Mouse (Mus musculus) intestine, embryonic 14.5 days (tissue): ENCODE results near the gene Gm27021. TPM values are rescaled to one million over a fixed set of nuclear protein-coding genes. Genes with fewer than 3 reads are reported as not detected.
A peak's percentile ranks its signal among the peaks of the same experiment; 100 is the strongest.

Experiments used
- ATAC-seq: fragments of 200-750 bp; cut with Nextera tagmentation; replicated peaks from 2 replicates; pipeline ENCODE4 v1.8.0; 2017; ENCODE audit warnings: low read depth, moderate number of reproducible peaks, moderate TSS enrichment, moderate library complexity; ENCODE audit not compliant: low FRiP score, low TSS enrichment
- DNase-seq: peaks from one replicate; pipeline ENCODE4 v3.0.0-alpha.2; 2018; ENCODE audit warnings: low spot score
- H3K27ac ChIP-seq: fragments of 300-500 bp; sonication (generic); 2 replicates; pipeline ENCODE4 v1.5.1; 2014; ENCODE audit warnings: low read depth, mild to moderate bottlenecking, control low read depth
- H3K27me3 ChIP-seq: fragments of 300-500 bp; sonication (generic); replicated peaks from 2 replicates; pipeline ENCODE4 v1.6.1; 2014; ENCODE audit warnings: low read length, control low read depth; ENCODE audit not compliant: control insufficient read depth, insufficient read depth
- H3K36me3 ChIP-seq: fragments of 300-500 bp; sonication (generic); 2 replicates; pipeline ENCODE4 v1.6.1; 2014; ENCODE audit warnings: low read length, control low read depth; ENCODE audit not compliant: control insufficient read depth, insufficient read depth
- H3K4me1 ChIP-seq: fragments of 300-500 bp; sonication (generic); replicated peaks from 2 replicates; pipeline ENCODE4 v1.6.1; 2014; ENCODE audit warnings: low read length, control low read depth, mixed read lengths; ENCODE audit not compliant: control insufficient read depth, insufficient read depth
- H3K4me2 ChIP-seq: fragments of 300-500 bp; sonication (generic); 2 replicates; pipeline ENCODE4 v1.6.1; 2014; ENCODE audit warnings: low read length
- H3K4me3 ChIP-seq: fragments of 300-500 bp; sonication (generic); 2 replicates; pipeline ENCODE4 v1.5.1; 2014; ENCODE audit warnings: low read depth, low read length, control low read depth, mixed read lengths
- H3K9ac ChIP-seq: fragments of 300-500 bp; sonication (generic); 2 replicates; pipeline ENCODE4 v1.6.1; 2014; ENCODE audit warnings: mild to moderate bottlenecking, low read length
- H3K9me3 ChIP-seq: fragments of 300-500 bp; sonication (generic); 2 replicates; pipeline ENCODE4 v1.6.1; 2016; ENCODE audit warnings: low read length, control low read depth; ENCODE audit not compliant: control insufficient read depth
- WGBS: fragments of 180-500 bp; shearing (Covaris S2); extraction: QIAGEN DNeasy Blood & Tissue Kit; methylation state at CpG from one replicate; pipeline ENCODE4 v1.1.7; 2014; 5-methylcytosine and 5-hydroxymethylcytosine counted together
- polyA plus RNA-seq: library from polyadenylated mRNA; unstranded; fragments of >200 nt; fragmentation: Nextera tagmentation; extraction: Ambion mirVana; gene quantifications from 2 replicates; pipeline ENCODE4 v1.2.1, GENCODE M21; 2014

Gene Gm27021
- polyA plus RNA-seq, 1 experiment from 2014 or later = 1.7 TPM

DNA sequence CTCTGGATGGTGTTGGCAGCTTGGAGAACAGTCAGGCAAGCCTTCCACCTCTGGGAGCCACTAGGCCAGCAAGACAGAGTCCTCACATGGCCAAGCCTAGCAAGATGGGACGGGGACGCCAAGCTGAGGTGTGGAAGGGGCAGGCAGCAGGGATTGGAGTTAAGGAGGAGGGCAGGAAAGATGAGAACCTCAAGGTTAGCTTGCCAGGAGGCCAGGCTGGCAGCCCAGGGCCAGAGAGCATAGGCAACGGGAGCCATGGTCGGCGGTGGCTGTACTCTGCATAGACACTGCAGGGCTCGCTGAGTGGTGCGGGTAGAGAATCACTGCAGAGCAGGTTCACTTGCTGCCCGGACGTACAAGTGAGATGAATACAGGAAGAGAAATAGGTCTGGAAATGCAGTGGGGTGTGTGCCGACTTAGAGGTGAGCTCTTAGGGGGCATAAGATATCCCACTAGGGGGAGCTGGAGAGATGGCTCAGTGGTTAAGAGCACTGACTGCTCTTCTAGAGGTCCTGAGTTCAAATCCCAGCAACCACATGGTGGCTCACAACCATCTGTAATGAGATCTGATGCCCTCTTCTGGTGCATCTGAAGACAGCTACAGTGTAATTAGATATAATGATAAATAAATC is 25.7 kb downstream of the Gm27021 start:
- no peaks in the 10 kb centered on the region for H3K36me3 ChIP-seq
- no peaks in the 10 kb centered on the region for H3K27me3 ChIP-seq
- H3K4me3 ChIP-seq = no peak overlapping the region
- ATAC-seq (no peak), DNase-seq (no peak)
- no peaks in the 10 kb centered on the region for H3K9me3 ChIP-seq
- H3K4me1 ChIP-seq = no peaks in the 10 kb centered on the region
- H3K27ac ChIP-seq = no peak overlapping the region
- H3K4me2 ChIP-seq = no peak overlapping the region
- no peak overlapping the region for H3K9ac ChIP-seq
- WGBS = 72% methylated on average over 10 of the region's 10 CpGs

DNA sequence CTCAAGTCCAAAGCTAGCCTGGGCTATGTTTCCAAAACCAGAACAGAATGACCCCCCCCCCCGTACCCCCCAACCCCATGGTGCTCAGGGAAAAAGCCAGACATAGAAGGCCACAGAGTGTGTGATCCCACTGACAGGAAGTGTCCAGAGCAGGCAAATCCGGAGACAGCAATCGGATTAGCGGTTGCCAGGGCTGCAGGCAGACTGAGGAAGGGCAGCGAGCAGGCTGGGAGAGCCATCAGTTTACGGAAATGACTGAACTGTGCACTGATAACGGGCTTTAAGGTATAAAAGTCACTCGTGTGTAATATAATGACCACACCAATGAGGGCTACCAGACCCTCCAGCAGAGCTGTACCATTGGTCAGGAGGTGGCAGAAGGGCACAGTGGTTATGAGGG is 26.6 kb downstream of the Gm27021 start:
- DNase-seq = no peak

DNA sequence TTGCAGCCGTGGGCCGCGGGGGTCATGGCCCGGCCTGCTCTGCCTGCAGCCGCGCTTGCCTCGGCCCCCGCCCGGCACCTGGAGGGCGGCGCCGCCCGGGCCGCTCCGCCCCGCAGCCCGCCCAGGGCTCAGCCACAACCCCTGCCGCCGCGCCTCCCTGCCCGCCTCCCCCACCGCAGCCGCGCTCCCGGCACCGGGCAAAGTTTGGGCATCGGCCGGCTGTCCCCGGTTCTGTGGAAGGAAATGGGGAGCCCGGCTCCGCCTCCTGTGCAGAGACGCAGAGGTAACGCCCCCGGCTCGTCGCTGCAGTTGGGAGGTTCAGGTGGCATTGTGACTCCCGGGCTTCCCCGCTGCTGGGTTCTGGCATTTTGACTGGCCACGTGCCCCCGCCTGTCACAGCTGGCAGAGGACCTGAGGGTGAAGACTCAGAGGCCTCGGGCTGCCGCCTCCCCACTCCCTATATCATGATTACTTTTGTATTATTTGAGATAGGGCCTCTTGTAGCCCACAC is 33.5 kb downstream of the Gm27021 start:
- peak overlapping the region; percentile 53 for H3K9ac ChIP-seq
- peak overlapping the region; percentile 53 for H3K4me3 ChIP-seq
- no peaks in the 10 kb centered on the region for H3K36me3 ChIP-seq
- ATAC-seq (peak; percentile 48), DNase-seq (peak; percentile 67)
- H3K27ac ChIP-seq = no peak overlapping the region
- H3K9me3 ChIP-seq = no peaks in the 10 kb centered on the region
- peaks cover 10% of the 10 kb centered on the region for H3K27me3 ChIP-seq
- under 1% methylated on average over 39 of the region's 42 CpGs for WGBS
- peak overlapping the region; percentile 100 for H3K4me2 ChIP-seq
- peaks cover 6% of the 10 kb centered on the region; the same call in 1 of the 2 replicates for H3K4me1 ChIP-seq

More for the DNA sequence above, 26.6 kb downstream of the Gm27021 start:
- WGBS = 28% methylated on average over 8 of the region's 8 CpGs
- no peak overlapping the region for H3K27ac ChIP-seq
- ATAC-seq = 0 out of 2 replicates have a peak, but pooled peaks have one; percentile 42
- H3K36me3 ChIP-seq = no peaks in the 10 kb centered on the region
- H3K4me3 ChIP-seq = no peak overlapping the region
- H3K4me1 ChIP-seq = no peaks in the 10 kb centered on the region
- no peak overlapping the region for H3K4me2 ChIP-seq
- H3K9ac ChIP-seq = no peak overlapping the region
- H3K27me3 ChIP-seq = no peaks in the 10 kb centered on the region
- no peaks in the 10 kb centered on the region for H3K9me3 ChIP-seq

DNA sequence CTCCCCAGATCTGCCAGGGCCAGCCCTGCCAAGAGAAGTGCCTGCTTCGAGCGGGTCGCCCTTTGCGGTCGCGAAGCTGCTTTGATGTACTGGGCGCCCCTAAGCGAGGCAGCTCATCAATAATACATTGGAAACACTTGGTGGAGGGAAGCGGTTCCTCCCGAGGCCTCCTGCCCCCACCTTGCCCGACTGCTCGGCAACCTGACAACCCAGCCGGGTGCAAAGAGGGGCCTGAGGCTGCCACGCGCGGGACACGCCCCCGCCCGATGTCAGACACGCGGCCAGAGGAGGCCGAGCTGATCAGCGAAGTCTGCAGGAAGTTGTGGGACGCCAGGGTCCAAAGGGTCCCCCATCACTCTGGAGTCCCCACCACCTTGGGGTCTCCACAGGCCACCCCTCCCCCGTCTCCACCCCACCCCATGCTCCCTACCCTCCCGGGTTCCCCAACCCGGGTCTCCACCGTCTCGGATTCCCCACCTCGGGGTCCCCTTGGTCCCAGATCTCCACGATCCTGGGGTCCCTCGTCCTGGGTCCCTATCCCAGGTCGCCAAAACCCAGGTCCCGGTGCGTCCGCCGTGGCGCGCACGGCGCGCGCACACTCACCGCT is 34.1 kb downstream of the Gm27021 start:
- WGBS = 2% methylated on average over 36 of the region's 44 CpGs
- H3K36me3 ChIP-seq = no peaks in the 10 kb centered on the region
- H3K4me2 ChIP-seq = peak overlapping the region; percentile 100
- H3K9ac ChIP-seq = peak overlapping the region; percentile 53
- peaks cover 10% of the 10 kb centered on the region for H3K27me3 ChIP-seq
- peak overlapping the region; percentile 53 for H3K4me3 ChIP-seq
- peak; percentile 56 for ATAC-seq
- no peak for DNase-seq
- no peak overlapping the region for H3K27ac ChIP-seq
- no peaks in the 10 kb centered on the region for H3K9me3 ChIP-seq
- H3K4me1 ChIP-seq = peaks cover 6% of the 10 kb centered on the region; the same call in 1 of the 2 replicates

DNA sequence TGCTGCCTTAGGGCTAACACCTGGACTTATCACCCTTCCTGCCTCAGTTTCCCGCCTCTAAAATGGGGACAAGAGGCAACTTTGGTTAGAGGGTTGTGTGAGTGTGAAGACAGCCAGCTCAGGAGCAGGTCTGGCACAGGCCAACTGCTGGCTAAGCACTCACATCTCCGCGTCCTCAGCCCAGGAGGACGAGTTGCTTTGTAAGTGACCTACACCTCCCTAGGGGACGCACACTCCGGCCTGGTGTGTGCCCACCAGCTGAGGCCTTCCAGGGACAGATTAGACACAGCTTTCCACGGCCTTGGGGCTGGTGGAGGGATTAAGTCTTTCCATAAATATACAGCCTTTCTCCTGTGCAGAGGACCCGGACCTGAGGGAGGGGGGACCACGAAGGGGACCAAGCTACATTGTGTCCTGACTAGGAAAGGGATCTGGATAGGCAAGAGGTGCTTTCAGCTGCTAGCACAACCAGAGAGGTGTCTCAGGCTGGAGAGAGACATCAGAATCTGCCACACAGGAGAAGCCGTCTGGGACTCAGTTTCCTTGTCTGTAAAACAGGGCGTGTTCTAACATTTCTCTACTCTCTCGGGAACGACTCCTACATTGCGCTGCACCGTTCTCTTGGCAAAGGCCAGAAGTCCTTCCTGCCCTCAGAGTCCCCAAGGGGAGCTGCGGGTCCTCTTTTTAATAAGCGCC is 34.8 kb downstream of the Gm27021 start:
- Histone ChIP-seq H3K27me3 (peaks cover 10% of the 10 kb centered on the region), H3K4me3 (peak overlapping the region; percentile 53), H3K27ac (no peak overlapping the region), H3K36me3 (no peaks in the 10 kb centered on the region), H3K9ac (no peak overlapping the region), H3K4me1 (peaks cover 6% of the 10 kb centered on the region; the same call in 1 of the 2 replicates), H3K4me2 (peak overlapping the region; percentile 100), H3K9me3 (no peaks in the 10 kb centered on the region)
- 42% methylated on average over 17 of the region's 17 CpGs for WGBS
- DNase-seq (peak; percentile 60), ATAC-seq (peak; percentile 2; the same call in 1 of the 2 replicates)

DNA sequence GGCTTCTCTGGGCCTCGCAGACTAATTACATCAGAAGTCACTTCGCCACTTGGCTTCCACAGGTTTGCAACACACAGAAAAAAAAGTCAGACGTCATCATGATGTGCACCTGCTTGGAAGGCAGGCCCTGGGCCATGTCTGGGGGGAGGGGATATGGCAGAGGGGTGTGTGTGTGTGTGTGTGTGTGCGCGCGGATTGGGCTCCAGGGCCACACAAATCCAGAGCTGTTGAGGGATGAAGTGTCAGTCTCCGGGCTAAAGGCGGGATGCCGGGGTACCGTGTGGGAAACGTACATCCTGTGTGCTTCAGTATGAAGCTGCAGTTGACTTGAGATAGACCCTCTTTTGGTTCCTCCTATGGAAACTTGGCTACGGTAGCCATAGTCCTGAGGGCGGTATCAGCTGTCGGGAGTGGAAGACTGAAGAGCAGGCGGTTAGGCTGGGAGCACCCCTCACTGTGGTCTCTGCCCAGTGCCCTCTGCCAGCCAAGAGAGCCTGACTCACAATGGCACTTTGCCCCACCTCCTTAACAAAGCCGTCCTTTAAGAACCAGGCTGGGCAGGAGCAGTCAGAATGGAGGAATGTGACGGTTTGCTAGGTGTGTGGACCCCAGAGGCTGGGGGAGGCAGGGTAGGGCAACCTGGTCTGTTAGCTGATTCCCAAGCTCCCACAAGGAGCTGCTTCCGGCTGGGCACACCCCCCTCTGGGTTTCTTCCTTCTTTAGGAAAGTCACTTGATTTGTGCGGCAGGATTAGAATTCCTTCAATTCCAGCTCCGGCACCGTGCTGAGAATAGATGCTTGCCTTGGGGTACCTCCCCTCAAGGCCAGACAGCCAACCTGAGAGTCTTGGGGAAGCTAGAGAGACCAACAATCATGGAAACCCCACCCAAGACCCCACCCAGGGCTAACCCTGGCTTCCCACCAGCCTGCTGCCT is 36.2 kb downstream of the Gm27021 start:
- Histone ChIP-seq H3K4me1 (peaks cover 6% of the 10 kb centered on the region; the same call in 1 of the 2 replicates), H3K36me3 (no peaks in the 10 kb centered on the region), H3K4me3 (no peak overlapping the region), H3K4me2 (no peak overlapping the region), H3K27me3 (peaks cover 10% of the 10 kb centered on the region), H3K9me3 (no peaks in the 10 kb centered on the region), H3K9ac (no peak overlapping the region), H3K27ac (no peak overlapping the region)
- ATAC-seq (no peak), DNase-seq (no peak)
- 81% methylated on average over 21 of the region's 21 CpGs for WGBS

DNA sequence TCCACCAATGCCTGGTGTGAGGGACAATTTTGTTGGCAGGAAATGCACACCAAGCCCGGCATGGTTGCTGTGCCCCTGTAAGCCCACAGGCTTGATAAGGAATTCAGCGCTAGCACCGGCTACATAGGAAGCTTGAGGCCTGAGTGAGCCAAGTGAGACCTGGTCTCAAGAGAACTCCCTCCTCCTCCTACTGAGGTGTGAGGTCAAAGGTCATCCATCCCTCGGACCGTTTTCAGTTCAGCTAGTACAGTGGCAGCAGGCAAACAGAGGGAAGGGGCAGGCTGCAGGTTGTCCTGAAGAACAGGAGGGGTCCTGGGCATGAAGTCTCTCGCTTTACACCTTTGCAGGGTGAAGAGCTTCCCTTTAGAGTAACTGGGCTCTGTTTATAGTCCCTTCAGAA is 37.0 kb downstream of the Gm27021 start:
- Histone ChIP-seq H3K4me1 (peaks cover 6% of the 10 kb centered on the region; the same call in 1 of the 2 replicates), H3K36me3 (no peaks in the 10 kb centered on the region), H3K27me3 (peaks cover 10% of the 10 kb centered on the region), H3K9me3 (no peaks in the 10 kb centered on the region), H3K9ac (no peak overlapping the region), H3K27ac (no peak overlapping the region), H3K4me3 (no peak overlapping the region), H3K4me2 (no peak overlapping the region)
- DNase-seq = no peak
- 44% methylated on average over 6 of the region's 6 CpGs for WGBS
- ATAC-seq = no peak

DNA sequence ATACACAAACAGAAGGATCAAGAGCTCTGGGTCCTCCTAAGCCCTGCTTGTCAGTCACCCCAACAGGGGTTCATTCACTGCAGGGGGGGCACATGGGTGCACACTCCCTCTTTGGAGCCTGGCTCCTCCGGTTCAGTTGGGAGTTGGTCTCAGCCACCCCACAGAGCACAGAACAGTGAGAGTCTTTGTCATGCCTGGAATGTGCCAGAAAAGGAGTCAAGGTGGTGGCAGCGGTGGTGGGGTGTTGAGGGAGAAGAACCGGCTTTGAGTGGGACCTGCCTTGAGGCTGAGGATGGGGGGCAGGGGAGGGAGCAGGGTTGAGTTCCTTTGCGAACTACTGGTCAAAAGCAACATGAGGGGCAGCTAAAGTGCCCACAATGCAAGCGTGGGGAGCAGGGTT is 37.8 kb downstream of the Gm27021 start:
- ATAC-seq (no peak), DNase-seq (no peak)
- Histone ChIP-seq H3K9me3 (no peaks in the 10 kb centered on the region), H3K4me1 (peaks cover 6% of the 10 kb centered on the region; the same call in 1 of the 2 replicates), H3K4me3 (no peak overlapping the region), H3K27me3 (peaks cover 10% of the 10 kb centered on the region), H3K9ac (no peak overlapping the region), H3K4me2 (no peak overlapping the region), H3K36me3 (no peaks in the 10 kb centered on the region), H3K27ac (no peak overlapping the region)
- 60% methylated on average over 5 of the region's 5 CpGs for WGBS
